Mouse (Mus musculus) kidney, embryonic 14.5 days (tissue): ENCODE results near the gene Gpr143. TPM values are rescaled to one million over a fixed set of nuclear protein-coding genes. Genes with fewer than 3 reads are reported as not detected.
"Not testable (repeated sequence)": the region's sequence is repeated elsewhere in the genome, so short reads cannot be mapped to it uniquely, and the experiment has no call there.

Experiments used
- ATAC-seq: fragments of 200-750 bp; cut with Nextera tagmentation; 2 replicates; pipeline ENCODE4 v1.8.0; 2017; ENCODE audit warnings: moderate number of reproducible peaks, mild to moderate bottlenecking, moderate TSS enrichment, moderate library complexity; ENCODE audit not compliant: low FRiP score, low TSS enrichment
- H3K27ac ChIP-seq: fragments of 300-500 bp; sonication (generic); 2 replicates; pipeline ENCODE4 v1.5.1; 2014; ENCODE audit warnings: low read depth, mild to moderate bottlenecking, low read length, moderate library complexity, mixed read lengths
- H3K27me3 ChIP-seq: fragments of 300-500 bp; sonication (generic); 2 replicates; pipeline ENCODE4 v1.6.1; 2014; ENCODE audit warnings: mild to moderate bottlenecking, low read length; ENCODE audit not compliant: control insufficient read depth, insufficient read depth
- H3K36me3 ChIP-seq: fragments of 300-500 bp; sonication (generic); 2 replicates; pipeline ENCODE4 v1.6.1; 2014; ENCODE audit warnings: low read length, mixed read lengths; ENCODE audit not compliant: control insufficient read depth, insufficient read depth
- H3K4me1 ChIP-seq: fragments of 300-500 bp; sonication (generic); 2 replicates; pipeline ENCODE4 v1.6.1; 2014; ENCODE audit warnings: low read length, mixed read lengths; ENCODE audit not compliant: control insufficient read depth, insufficient read depth
- H3K4me2 ChIP-seq: fragments of 300-500 bp; sonication (generic); replicated peaks from 2 replicates; pipeline ENCODE4 v1.6.1; 2014; ENCODE audit warnings: low read depth, mild to moderate bottlenecking, low read length
- H3K4me3 ChIP-seq: fragments of 300-500 bp; sonication (generic); 2 replicates; pipeline ENCODE4 v1.5.1; 2014; ENCODE audit warnings: mild to moderate bottlenecking, low read length
- H3K9ac ChIP-seq: fragments of 300-500 bp; sonication (generic); 2 replicates; pipeline ENCODE4 v1.6.1; 2014; ENCODE audit warnings: low read depth, mild to moderate bottlenecking, low read length, moderate library complexity
- H3K9me3 ChIP-seq: fragments of 300-500 bp; sonication (generic); 2 replicates; pipeline ENCODE4 v1.6.1; 2016; ENCODE audit warnings: low read length; ENCODE audit not compliant: control insufficient read depth
- WGBS: fragments of 180-500 bp; shearing (Covaris S2); extraction: QIAGEN DNeasy Blood & Tissue Kit; methylation state at CpG from one replicate; pipeline ENCODE4 v1.1.7; 2014; 5-methylcytosine and 5-hydroxymethylcytosine counted together
- polyA plus RNA-seq: library from polyadenylated mRNA; unstranded; fragments of >200 nt; fragmentation: Nextera tagmentation; extraction: Ambion mirVana; gene quantifications from 2 replicates; pipeline ENCODE4 v1.2.1, GENCODE M21; 2014

Gpr143 gene
- polyA plus RNA-seq, 1 experiment from 2014 or later: 0.35 TPM

- not testable (repeated sequence) for H3K27me3 ChIP-seq, H3K36me3 ChIP-seq, H3K4me1 ChIP-seq, H3K27ac ChIP-seq, H3K4me3 ChIP-seq, H3K4me2 ChIP-seq, H3K9ac ChIP-seq, ATAC-seq, H3K9me3 ChIP-seq
- WGBS: no CpG with 5 or more reads among the region's 1 CpGs
These were observed 49.4 kb downstream of the Gpr143 start for GRCm38 (mm10) chrX:152831003-152831550.

- not testable (repeated sequence) for H3K9me3 ChIP-seq, H3K27me3 ChIP-seq, H3K4me1 ChIP-seq, H3K9ac ChIP-seq, H3K4me2 ChIP-seq, ATAC-seq, H3K36me3 ChIP-seq, H3K4me3 ChIP-seq, H3K27ac ChIP-seq
- 26% methylated on average over 5 of the region's 5 CpGs for WGBS
These were observed 53.2 kb downstream of the Gpr143 start for GRCm38 (mm10) chrX:152834940-152835339.

- no peak overlapping the region for H3K4me2 ChIP-seq
- no peaks in the 10 kb centered on the region for H3K27me3 ChIP-seq
- H3K4me3 ChIP-seq: no peak overlapping the region
- 92% methylated on average over 3 of the region's 3 CpGs for WGBS
- no peak overlapping the region for H3K27ac ChIP-seq
- no peak overlapping the region for H3K9ac ChIP-seq
- ATAC-seq: no peak
- peaks cover 6% of the 10 kb centered on the region; the same call in 1 of the 2 replicates for H3K9me3 ChIP-seq
- no peaks in the 10 kb centered on the region for H3K36me3 ChIP-seq
- H3K4me1 ChIP-seq: no peaks in the 10 kb centered on the region
These were observed 73.5 kb downstream of the Gpr143 start for GRCm38 (mm10) chrX:152855076-152855772.

Other genes with a start within 250 kb of the Gpr143 start
- not detected in 2 replicates for gene Cldn34a, start 218.6 kb upstream of the Gpr143 start, polyA plus RNA-seq
- 5.5 and 7.6 TPM in 2 replicates for gene Shroom2, start 12.5 kb upstream of the Gpr143 start, polyA plus RNA-seq
- gene Usp51, start 224.5 kb downstream of the Gpr143 start, polyA plus RNA-seq: 1.3 and 2.1 TPM in 2 replicates